Mouse (Mus musculus) kidney, adult 2 months (tissue): ENCODE measurements at regions not wholly inside any gene's neighbourhood (a gene's known extent, or its start where the extent isn't known, plus 50 kb on each side); places are given as distances from the start of the nearest gene placed in this dataset.

ENCODE experiments used
- DNase-seq: peaks from one replicate; pipeline ENCODE4 v3.0.0; 2021
- H3K27ac ChIP-seq: fragments of 200-500 bp; 2 replicates; pipeline ENCODE4 v1.5.1; 2012; ENCODE audit warnings: low read depth, low read length, control low read depth, inconsistent platforms; ENCODE audit not compliant: insufficient read depth
- H3K27me3 ChIP-seq: fragments of 200-500 bp; replicated peaks from 2 replicates; pipeline ENCODE4 v1.6.1; 2012; ENCODE audit warnings: mild to moderate bottlenecking, moderate library complexity, low read length, inconsistent platforms; ENCODE audit not compliant: control insufficient read depth, insufficient read depth
- H3K36me3 ChIP-seq: fragments of 200-500 bp; 2 replicates; pipeline ENCODE4 v1.6.1; 2012; ENCODE audit warnings: mild to moderate bottlenecking, moderate library complexity, low read length, inconsistent platforms; ENCODE audit not compliant: control insufficient read depth, insufficient read depth
- H3K4me1 ChIP-seq: fragments of 200-500 bp; 2 replicates; pipeline ENCODE4 v1.6.1; 2011; ENCODE audit warnings: low read length; ENCODE audit not compliant: control insufficient read depth, insufficient read depth
- H3K4me3 ChIP-seq: fragments of 200-500 bp; 2 replicates; pipeline ENCODE4 v1.5.1; 2011; ENCODE audit warnings: mild to moderate bottlenecking, low read depth, low read length, control low read depth; ENCODE audit not compliant: insufficient read depth
- CTCF ChIP-seq: fragments of 200-500 bp; conservative IDR thresholded peaks from 2 replicates; pipeline ENCODE4 v1.5.1; 2011; ENCODE audit warnings: low read depth, mild to moderate bottlenecking, control low read depth, low read length, moderate library complexity, mixed read lengths; ENCODE audit not compliant: insufficient read depth, insufficient read length
- POLR2A ChIP-seq: fragments of 200-500 bp; IDR thresholded peaks from one replicate; pipeline ENCODE4 v1.6.1; 2011; ENCODE audit warnings: low read depth, low read length, control low read depth
- WGBS: fragments of 180-500 bp; shearing (Covaris S2); methylation state at CpG from one replicate; pipeline ENCODE4 v1.1.7; 2018; 5-methylcytosine and 5-hydroxymethylcytosine counted together

DNA sequence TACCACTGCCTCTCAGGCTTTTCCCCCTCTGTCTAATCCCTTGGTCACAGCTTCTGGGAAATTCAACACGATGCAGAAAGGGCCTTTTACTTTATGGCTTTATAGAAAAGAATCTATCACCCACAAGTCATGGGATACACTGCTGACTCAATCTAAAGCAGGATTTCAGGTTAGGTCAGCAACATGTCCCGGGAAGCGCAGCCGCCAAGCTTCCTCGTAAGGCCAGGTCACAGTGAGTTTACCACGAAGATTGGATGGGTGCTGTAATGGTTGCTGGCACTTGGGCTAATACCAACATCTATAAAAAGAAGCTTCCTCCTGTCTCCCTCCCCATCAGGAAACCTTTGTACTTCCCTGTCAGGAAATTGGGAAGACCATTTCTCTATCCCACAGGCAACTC, 70.0 kb upstream of the Gm9747 start:
- Histone ChIP-seq H3K27me3 (no peaks in the 10 kb centered on the region), H3K4me1 (no peaks in the 10 kb centered on the region), H3K27ac (no peak overlapping the region), H3K4me3 (no peak overlapping the region), H3K36me3 (no peaks in the 10 kb centered on the region)
- TF ChIP-seq CTCF = no peak
- TF ChIP-seq POLR2A = no peak
- DNase-seq = no peak
- WGBS = 81% methylated on average over 6 of the region's 6 CpGs

GRCm38 (mm10) chr1:82168158-82168557, 64.8 kb upstream of the Gm9747 start:
- no peak for TF ChIP-seq POLR2A
- Histone ChIP-seq H3K27me3 (no peaks in the 10 kb centered on the region), H3K4me3 (no peak overlapping the region), H3K36me3 (no peaks in the 10 kb centered on the region), H3K4me1 (no peaks in the 10 kb centered on the region), H3K27ac (no peak overlapping the region)
- no peak for DNase-seq
- WGBS = 90% methylated on average over 4 of the region's 4 CpGs

- Histone ChIP-seq H3K27ac (no peak overlapping the region), H3K4me3 (no peak overlapping the region), H3K4me1 (no peaks in the 10 kb centered on the region), H3K36me3 (no peaks in the 10 kb centered on the region), H3K27me3 (no peaks in the 10 kb centered on the region)
- TF ChIP-seq POLR2A (no peak), CTCF (no peak)
- DNase-seq = no peak
- 97% methylated on average over 2 of the region's 2 CpGs for WGBS
Observed at GRCm38 (mm10) chr1:82168949-82169348, 64.0 kb upstream of the Gm9747 start.

GRCm38 (mm10) chr1:82180427-82180826, 52.5 kb upstream of the Gm9747 start:
- DNase-seq = no peak
- H3K4me1 ChIP-seq = no peaks in the 10 kb centered on the region
- no peaks in the 10 kb centered on the region for H3K27me3 ChIP-seq
- H3K27ac ChIP-seq = no peak overlapping the region
- 82% methylated on average over 1 of the region's 1 CpGs for WGBS
- H3K4me3 ChIP-seq = no peak overlapping the region
- H3K36me3 ChIP-seq = no peaks in the 10 kb centered on the region
- TF ChIP-seq CTCF (no peak), POLR2A (no peak)
